Mouse (Mus musculus) frontal cortex, adult 2 months (tissue): ENCODE data around the gene Taldo1. TPM values are rescaled to one million over a fixed set of nuclear protein-coding genes. Genes with fewer than 3 reads are reported as not detected.
"Not testable (repeated sequence)": the region's sequence is repeated elsewhere in the genome, so short reads cannot be mapped to it uniquely, and the experiment has no call there.

Experiments used
- DNase-seq, 2 experiments: peaks; one replicate each; pipeline ENCODE4 v3.0.0; 2022; ENCODE audit warnings: low spot score in 1 of 2; ENCODE audit errors: extremely low spot score in 1 of 2
- polyA plus RNA-seq: library from polyadenylated mRNA; depleted of rRNA; stranded (reverse); fragments of >200 nt; gene quantifications from 2 replicates; pipeline ENCODE4 v1.2.3, GENCODE M21; 2012; rRNA removed

The Taldo1 gene
- polyA plus RNA-seq, 1 experiment = 151 TPM

- DNase-seq = no peak
Observed at GRCm38 (mm10) chr7:141436523-141436892, 44.5 kb downstream of the Taldo1 start.

GRCm38 (mm10) chr7:141437178-141438120 is 45.5 kb downstream of the Taldo1 start, which contains the start of gene Slc25a22:
Gene Slc25a22 (minus strand): TSS chr7:141437892.
- peak in 1 of 2 experiments; percentile 81 for DNase-seq

GRCm38 (mm10) chr7:141438201-141438968 is 46.4 kb downstream of the Taldo1 start:
- no peak for DNase-seq

- no peak for DNase-seq
Observed at GRCm38 (mm10) chr7:141439140-141439679, 47.2 kb downstream of the Taldo1 start.

GRCm38 (mm10) chr7:141439811-141440210 is 47.8 kb downstream of the Taldo1 start:
- DNase-seq = no peak

DNA sequence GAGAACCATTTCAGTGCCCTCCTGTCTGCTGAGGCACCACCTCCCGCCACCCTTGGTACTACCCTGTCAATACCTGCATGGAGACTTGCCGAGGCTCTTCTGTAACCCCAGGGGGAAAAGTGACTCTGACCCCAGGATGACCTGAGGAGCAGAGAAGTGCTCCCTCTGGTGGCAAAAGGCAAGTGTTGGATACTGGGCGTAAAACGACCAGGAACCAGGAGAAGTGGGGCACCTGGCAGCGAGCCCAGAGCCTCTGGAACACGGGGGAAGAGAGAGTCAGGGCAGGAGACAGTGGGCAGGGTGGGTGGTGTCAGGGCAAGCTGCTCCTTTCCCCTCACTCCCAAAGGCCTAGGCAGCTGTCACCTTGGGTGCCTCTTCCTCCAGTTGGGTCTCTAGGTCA is 48.6 kb downstream of the Taldo1 start:
- DNase-seq = peak in 1 of 2 experiments; percentile 63

GRCm38 (mm10) chr7:141441460-141441859 is 49.5 kb downstream of the Taldo1 start:
- DNase-seq = no peak

DNA sequence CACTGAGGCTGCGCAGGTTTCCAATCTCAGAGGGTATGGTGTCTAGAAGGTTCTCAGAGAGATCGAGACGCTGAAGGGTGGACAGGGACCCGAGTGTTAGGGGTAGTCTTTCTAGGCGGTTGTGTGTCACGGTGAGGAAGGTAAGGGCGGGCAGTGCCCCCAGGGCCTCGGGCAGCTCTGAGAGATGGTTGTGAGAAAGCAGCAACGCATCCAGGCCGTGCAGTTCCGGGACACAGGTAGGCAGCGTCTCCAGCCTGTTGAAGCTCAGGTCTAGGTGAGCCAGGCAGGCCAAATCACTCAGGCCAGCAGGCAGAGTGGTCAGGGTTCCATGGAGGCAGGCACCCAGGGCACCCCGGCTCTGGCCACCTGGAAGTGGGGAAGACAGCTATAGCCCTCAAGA is 50.2 kb downstream of the Taldo1 start:
- no peak for DNase-seq

DNA sequence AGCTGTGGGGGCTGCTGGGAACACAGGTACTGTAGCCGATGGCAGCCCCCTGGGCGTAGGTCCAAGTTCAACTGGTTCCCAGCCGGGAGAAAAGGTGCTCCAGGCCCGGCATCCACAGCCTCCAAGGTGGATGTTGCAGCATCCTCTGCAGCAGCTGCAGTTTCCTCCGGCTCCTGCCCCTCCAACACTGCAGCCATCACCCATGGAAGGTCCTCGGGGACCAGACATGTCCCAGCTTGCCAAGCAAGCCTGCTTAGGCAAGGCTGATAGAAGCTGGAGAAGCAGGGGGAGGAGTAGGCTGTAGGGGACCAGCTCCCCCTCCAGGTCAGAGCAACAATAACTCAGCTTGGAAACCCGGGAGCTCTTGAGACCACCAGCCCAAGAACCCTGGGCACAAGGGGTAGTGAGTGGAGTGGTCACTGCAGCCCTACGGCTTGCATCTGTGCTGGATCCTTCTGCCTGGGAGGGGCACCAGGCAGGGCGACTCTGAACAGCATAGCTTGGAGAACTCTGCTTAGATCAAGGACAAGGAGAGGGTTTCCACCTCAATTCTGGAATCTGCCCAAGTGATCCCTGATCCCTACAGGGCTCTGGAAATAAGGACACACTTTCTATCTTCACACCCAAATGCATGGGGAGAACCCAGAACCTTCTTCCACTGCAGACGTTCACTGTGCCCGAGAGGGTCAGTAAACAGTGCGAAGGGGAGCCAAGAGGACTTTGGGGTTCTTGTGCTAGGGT is 51.3 kb downstream of the Taldo1 start:
- DNase-seq = no peak

GRCm38 (mm10) chr7:141443828-141444237 is 51.8 kb downstream of the Taldo1 start, which contains the start of gene Pidd1:
Gene Pidd1 (minus strand): TSS chr7:141444025.
- no peak for DNase-seq

- not testable (repeated sequence) for DNase-seq
Observed at GRCm38 (mm10) chr7:141446374-141446773, 54.4 kb downstream of the Taldo1 start.

GRCm38 (mm10) chr7:141447110-141447991 is 55.4 kb downstream of the Taldo1 start, which contains the start of gene Rplp2:
Gene Rplp2 (plus strand): TSS chr7:141447370.
- peak; percentile 91 to 96 for DNase-seq

DNA sequence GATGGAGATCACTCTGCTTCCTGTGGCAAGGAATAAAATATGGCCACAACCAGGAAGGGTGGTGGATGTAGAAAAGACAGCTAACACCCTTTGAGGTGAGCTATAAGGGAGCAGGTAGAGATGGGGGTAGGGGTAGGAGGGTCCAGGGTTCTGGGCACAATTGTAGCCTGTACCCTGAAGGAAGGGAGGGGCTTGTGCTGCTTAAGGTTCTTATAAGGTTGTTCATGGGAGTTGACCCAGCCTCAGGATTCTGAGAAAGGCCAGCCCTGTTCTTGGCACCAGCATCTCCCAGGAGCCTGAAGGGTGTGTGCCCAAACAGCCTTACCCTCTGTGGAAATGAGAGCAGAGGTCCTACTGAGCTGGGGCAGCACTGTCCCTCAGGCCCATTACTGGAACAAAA is 59.9 kb downstream of the Taldo1 start:
- no peak for DNase-seq

Other genes with a start within 250 kb of the Taldo1 start
- gene Rnh1, start 219.3 kb upstream of the Taldo1 start, polyA plus RNA-seq = 34.5 and 36.4 TPM in 2 replicates
- gene Hras, start 198.2 kb upstream of the Taldo1 start, polyA plus RNA-seq = 243 and 245 TPM in 2 replicates
- gene Lrrc56, start 198.0 kb upstream of the Taldo1 start, polyA plus RNA-seq = 4.8 and 5.5 TPM in 2 replicates
- gene Lmntd2, start 178.1 kb upstream of the Taldo1 start, polyA plus RNA-seq = 0.17 and 0.20 TPM in 2 replicates
- 1.8 and 2.3 TPM in 2 replicates for gene Rassf7, start 176.3 kb upstream of the Taldo1 start, polyA plus RNA-seq
- 31.0 and 35.1 TPM in 2 replicates for gene Phrf1, start 163.4 kb upstream of the Taldo1 start, polyA plus RNA-seq
- gene Irf7, start 125.7 kb upstream of the Taldo1 start, polyA plus RNA-seq = 7.7 and 8.6 TPM in 2 replicates
- gene Cdhr5, start 115.4 kb upstream of the Taldo1 start, polyA plus RNA-seq = not detected in 2 replicates
- gene Sct, start 113.1 kb upstream of the Taldo1 start, polyA plus RNA-seq = 12.4 and 29.9 TPM in 2 replicates
- 0.44 and 0.48 TPM in 2 replicates for gene Drd4, start 100.2 kb upstream of the Taldo1 start, polyA plus RNA-seq
- gene Deaf1, start 64.5 kb upstream of the Taldo1 start, polyA plus RNA-seq = 43.0 and 43.8 TPM in 2 replicates
- 60.4 and 64.8 TPM in 2 replicates for gene Tmem80, start 64.5 kb upstream of the Taldo1 start, polyA plus RNA-seq
- gene Eps8l2, start 53.3 kb upstream of the Taldo1 start, polyA plus RNA-seq = 4.4 and 5.5 TPM in 2 replicates
- 49.9 and 55.6 TPM in 2 replicates for gene Gatd1, start 21.9 kb downstream of the Taldo1 start, polyA plus RNA-seq
- 204 and 235 TPM in 2 replicates for gene Cend1, start 37.3 kb downstream of the Taldo1 start, polyA plus RNA-seq
- 227 and 251 TPM in 2 replicates for gene Slc25a22, start 45.7 kb downstream of the Taldo1 start, polyA plus RNA-seq
- 3.3 and 3.5 TPM in 2 replicates for gene Pidd1, start 51.8 kb downstream of the Taldo1 start, polyA plus RNA-seq
- gene Rplp2, start 55.2 kb downstream of the Taldo1 start, polyA plus RNA-seq = 556 and 592 TPM in 2 replicates
- 27.5 and 29.8 TPM in 2 replicates for gene Pnpla2, start 63.0 kb downstream of the Taldo1 start, polyA plus RNA-seq
- 5.1 and 8.7 TPM in 2 replicates for gene Cracr2b, start 68.9 kb downstream of the Taldo1 start, polyA plus RNA-seq
- gene Cd151, start 75.2 kb downstream of the Taldo1 start, polyA plus RNA-seq = 61.0 and 61.7 TPM in 2 replicates
- 41.5 and 47.6 TPM in 2 replicates for gene Polr2l, start 82.9 kb downstream of the Taldo1 start, polyA plus RNA-seq
- 38.7 and 40.9 TPM in 2 replicates for gene Tspan4, start 83.0 kb downstream of the Taldo1 start, polyA plus RNA-seq
- gene Chid1, start 147.7 kb downstream of the Taldo1 start, polyA plus RNA-seq = 35.8 and 46.7 TPM in 2 replicates
- 94.5 and 96.8 TPM in 2 replicates for gene Ap2a2, start 170.0 kb downstream of the Taldo1 start, polyA plus RNA-seq